Mouse (Mus musculus) bone marrow, adult 2 months (tissue): ENCODE measurements around the gene Masp2. TPM values are rescaled to one million over a fixed set of nuclear protein-coding genes. Genes with fewer than 3 reads are reported as not detected.

Experiments
- H3K27ac ChIP-seq: fragments of 200-500 bp; 2 replicates; pipeline ENCODE4 v1.5.1; 2012; ENCODE audit warnings: low read depth, mild to moderate bottlenecking, control low read depth, inconsistent platforms, low read length; ENCODE audit not compliant: control insufficient read depth, poor library complexity, insufficient read depth
- H3K4me1 ChIP-seq: fragments of 200-500 bp; 2 replicates; pipeline ENCODE4 v1.6.1; 2011; ENCODE audit warnings: low read length; ENCODE audit not compliant: control insufficient read depth, insufficient read depth
- H3K4me3 ChIP-seq: fragments of 200-500 bp; replicated peaks from 2 replicates; pipeline ENCODE3; 2011; ENCODE audit warnings: mild to moderate bottlenecking, low read depth, low read length, control low read depth; ENCODE audit not compliant: control insufficient read depth
- CTCF ChIP-seq: fragments of 200-500 bp; IDR thresholded peaks from 2 replicates; pipeline ENCODE4 v1.5.1; 2011; ENCODE audit warnings: low read length, control low read depth; ENCODE audit not compliant: control insufficient read depth, insufficient read depth
- POLR2A ChIP-seq: fragments of 200-500 bp; IDR thresholded peaks from 2 replicates; pipeline ENCODE4 v1.6.1; 2011; ENCODE audit warnings: low read depth, mild to moderate bottlenecking, control low read depth, low read length, borderline replicate concordance; ENCODE audit not compliant: control insufficient read depth
- WGBS: fragments of 180-500 bp; shearing (Covaris S2); methylation state at CpG from one replicate; pipeline ENCODE4 v1.1.7; 2018; 5-methylcytosine and 5-hydroxymethylcytosine counted together
- polyA plus RNA-seq: library from polyadenylated mRNA; stranded (reverse); fragments of >200 nt; gene quantifications from 2 replicates; pipeline ENCODE4 v1.2.4, GENCODE M21; 2011; ENCODE audit warnings: low replicate concordance; ENCODE audit not compliant: missing spikeins, insufficient read depth, insufficient read length

Gene Masp2
- polyA plus RNA-seq, 1 experiment, result 2.6 TPM

- TF ChIP-seq CTCF (0 out of 2 replicates have a peak, but pooled peaks have one; percentile 17), POLR2A (no peak)
- WGBS, result 67% methylated on average over 3 of the region's 3 CpGs
These were observed 47.0 kb downstream of the Masp2 start for GRCm38 (mm10) chr4:148649309-148649708.

GRCm38 (mm10) chr4:148651045-148651444 is 48.7 kb downstream of the Masp2 start:
- no peak overlapping the region for H3K4me3 ChIP-seq

More at GRCm38 (mm10) chr4:148649309-148649708, 47.0 kb downstream of the Masp2 start:
- Histone ChIP-seq H3K27ac (no peak overlapping the region), H3K4me1 (no peaks in the 10 kb centered on the region), H3K4me3 (no peak overlapping the region)

GRCm38 (mm10) chr4:148654701-148655398 is 52.5 kb downstream of the Masp2 start:
- Histone ChIP-seq H3K4me3 (no peak overlapping the region), H3K27ac (no peak overlapping the region), H3K4me1 (no peaks in the 10 kb centered on the region)
- peak; percentile 59 for TF ChIP-seq CTCF
- no peak for TF ChIP-seq POLR2A
- 91% methylated on average over 18 of the region's 18 CpGs for WGBS

More at GRCm38 (mm10) chr4:148651045-148651444, 48.7 kb downstream of the Masp2 start:
- H3K27ac ChIP-seq, result no peak overlapping the region
- H3K4me1 ChIP-seq, result no peaks in the 10 kb centered on the region
- no peak for TF ChIP-seq POLR2A
- no peak for TF ChIP-seq CTCF
- 84% methylated on average over 9 of the region's 9 CpGs for WGBS

- no peak for TF ChIP-seq CTCF
- TF ChIP-seq POLR2A, result no peak
- Histone ChIP-seq H3K4me1 (no peaks in the 10 kb centered on the region), H3K4me3 (no peak overlapping the region), H3K27ac (no peak overlapping the region)
- 62% methylated on average over 15 of the region's 15 CpGs for WGBS
These were observed 54.4 kb downstream of the Masp2 start for GRCm38 (mm10) chr4:148656691-148657258.

GRCm38 (mm10) chr4:148657776-148658175 is 55.4 kb downstream of the Masp2 start:
- WGBS, result 57% methylated on average over 13 of the region's 13 CpGs
- Histone ChIP-seq H3K27ac (no peak overlapping the region), H3K4me1 (no peaks in the 10 kb centered on the region), H3K4me3 (no peak overlapping the region)
- TF ChIP-seq CTCF (no peak), POLR2A (no peak)

- no peak overlapping the region for H3K4me3 ChIP-seq
- H3K27ac ChIP-seq, result no peak overlapping the region
- TF ChIP-seq CTCF (no peak), POLR2A (no peak)
- WGBS, result 36% methylated on average over 3 of the region's 3 CpGs
- no peaks in the 10 kb centered on the region for H3K4me1 ChIP-seq
These were observed 57.8 kb downstream of the Masp2 start for GRCm38 (mm10) chr4:148660174-148660573.

- H3K4me1 ChIP-seq, result no peaks in the 10 kb centered on the region
- no peak overlapping the region for H3K27ac ChIP-seq
- TF ChIP-seq POLR2A, result no peak
- TF ChIP-seq CTCF, result peak; percentile 62
- WGBS, result 25% methylated on average over 21 of the region's 21 CpGs
- no peak overlapping the region for H3K4me3 ChIP-seq
These were observed 60.0 kb downstream of the Masp2 start for GRCm38 (mm10) chr4:148662168-148662965.

- Histone ChIP-seq H3K4me3 (no peak overlapping the region), H3K27ac (no peak overlapping the region), H3K4me1 (no peaks in the 10 kb centered on the region)
- WGBS, result 61% methylated on average over 7 of the region's 7 CpGs
- TF ChIP-seq POLR2A, result no peak
- TF ChIP-seq CTCF, result no peak
These were observed 61.0 kb downstream of the Masp2 start for GRCm38 (mm10) chr4:148663326-148663725.
